Mouse (Mus musculus): Measurements from ENCODE around the gene Ngdn.

DNA sequence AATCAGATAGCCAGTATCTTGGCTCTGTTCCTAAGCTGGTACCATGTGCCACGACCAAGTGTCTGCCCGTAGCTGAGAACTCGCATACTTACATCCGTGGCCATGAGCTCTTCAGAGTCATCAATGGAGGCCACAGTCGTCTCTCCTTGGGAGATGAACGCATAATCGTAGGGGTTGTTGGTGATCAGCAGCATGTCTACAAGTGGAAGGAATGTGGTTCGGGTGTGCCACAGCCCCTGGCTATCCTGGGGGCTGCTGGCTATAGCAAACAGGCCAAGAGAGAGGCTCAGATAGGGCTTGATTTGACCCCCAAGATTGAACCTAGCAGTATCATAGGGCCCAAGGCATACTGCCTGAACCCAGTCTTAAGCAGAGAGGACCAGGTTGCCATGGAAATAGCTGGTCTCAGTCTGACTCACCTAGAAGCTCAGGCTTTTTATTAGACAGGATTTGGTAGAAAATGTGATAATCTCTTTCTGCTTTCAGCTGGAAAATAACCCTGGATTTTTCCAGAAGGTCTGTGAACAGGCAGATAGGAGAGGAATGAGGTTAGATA, 25.3 kb upstream of the Ngdn start:
- no peak for TF ChIP-seq ZNF384 (IDR thresholded peaks at IDR 0.05; ENCODE audit: low read depth, low read length)
- no peak for TF ChIP-seq HCFC1 (IDR thresholded peaks at IDR 0.05; ENCODE audit: borderline replicate concordance, insufficient read depth, low read length)
- no peak for TF ChIP-seq MAFK (IDR thresholded peaks at IDR 0.05; ENCODE audit: insufficient read depth, low read depth, low read length)
- TF ChIP-seq ZC3H11A (IDR thresholded peaks at IDR 0.05; ENCODE audit: borderline replicate concordance, low read depth, low read length): no peak
- TF ChIP-seq CHD2 (IDR thresholded peaks at IDR 0.05; ENCODE audit: low read depth, low read length): no peak
